ENCODE assay signal across 11 mouse cellular contexts in the genomic region with DNA sequence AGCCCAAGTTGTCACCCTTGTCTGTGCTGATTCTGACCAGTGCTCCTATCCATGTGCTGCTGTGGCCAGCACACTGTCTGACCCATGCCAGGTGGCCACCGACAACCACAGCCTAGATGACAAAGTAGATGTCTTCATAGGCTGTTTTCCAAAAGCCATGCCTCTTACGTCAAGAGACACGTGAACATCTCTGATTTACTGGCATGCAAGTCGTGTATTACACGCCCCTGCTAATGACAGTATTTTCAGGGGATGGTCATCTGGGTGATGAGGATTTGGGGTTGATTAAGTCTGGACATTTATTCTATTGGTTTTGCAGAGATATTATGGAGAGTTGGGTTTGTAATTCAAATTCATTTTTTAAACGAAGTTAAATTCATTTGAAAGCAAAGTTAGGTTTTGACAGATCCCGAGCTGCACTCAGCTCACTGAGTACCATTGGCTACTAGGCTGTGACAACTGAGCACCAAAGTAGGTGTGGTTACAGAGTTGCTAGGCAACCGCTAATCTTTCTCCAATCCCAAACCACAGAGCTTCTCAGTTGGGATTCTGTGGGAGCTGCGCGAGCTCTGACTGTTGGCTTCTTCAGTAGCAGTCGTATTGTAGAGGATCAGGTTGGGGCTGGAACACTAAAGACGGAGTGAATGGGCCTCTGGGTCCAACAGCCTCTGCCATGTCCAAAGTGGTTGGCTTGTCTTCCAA.
DNase-seq lines count a peak whose midpoint lies in the region; ATAC-seq and TF ChIP-seq lines count a peak whose summit lies in the region.
"Had no signal": no experiment of that assay in that cellular context is flagged by ENCODE, and none has a peak within 500 bp of the region (broad histone marks: within the 10 kb centered on the region; RNA-seq: fewer than 3 reads in every experiment).

No protein-coding gene starts in this region.

- H3K4me3 ChIP-seq in left cerebral cortex, adult 2 months, result 0 out of 2 replicates have a peak overlapping the region, but pooled peaks have one; percentile 9
- no peak overlapping the region for H3K4me3 ChIP-seq in embryonic facial prominence, embryonic 14.5 days (ENCODE audit: low read depth, low read length)
- H3K4me3 ChIP-seq in hindbrain, embryonic 15.5 days, result peak overlapping the region; percentile 28
- H3K4me3 ChIP-seq in midbrain, postnatal 0 days (ENCODE audit: low read depth, low read length), result peak overlapping the region; percentile 28; the same call in 1 of the 2 replicates
- no peak overlapping the region for H3K4me3 ChIP-seq in cerebellum, adult 2 months (replicated peaks; ENCODE audit: insufficient read depth, low read depth, low read length)
- H3K4me3 ChIP-seq: embryonic facial prominence, embryonic 15.5 days; heart, embryonic 13.5 days; megakaryocyte, embryonic 14.5 days had no signal

- peak; percentile 62; the same call in 1 of the 2 replicates for ATAC-seq in embryonic facial prominence, embryonic 14.5 days (ENCODE audit: low read depth)
- peak; percentile 92 for ATAC-seq in hindbrain, embryonic 15.5 days (ENCODE audit: low FRiP score, low read depth)
- peak; percentile 95 for ATAC-seq in midbrain, postnatal 0 days (ENCODE audit: low FRiP score)

- H3K27ac ChIP-seq in left cerebral cortex, adult 2 months, result no peak overlapping the region
- H3K27ac ChIP-seq in embryonic facial prominence, embryonic 14.5 days (replicated peaks; ENCODE audit: low read depth, low read length), result no peak overlapping the region
- H3K27ac ChIP-seq in hindbrain, embryonic 15.5 days (replicated peaks), result 0 out of 2 replicates have a peak overlapping the region, but pooled peaks have one; percentile 26
- peak overlapping the region; percentile 49; the same call in 1 of the 2 replicates for H3K27ac ChIP-seq in midbrain, postnatal 0 days (ENCODE audit: low read depth, low read length)
- no peak overlapping the region for H3K27ac ChIP-seq in cerebellum, adult 2 months (ENCODE audit: insufficient read depth, low read length)
- H3K27ac ChIP-seq: embryonic facial prominence, embryonic 15.5 days; heart, embryonic 13.5 days had no signal

- H3K4me2 ChIP-seq in embryonic facial prominence, embryonic 14.5 days (ENCODE audit: low read depth, low read length), result no peak overlapping the region
- peak overlapping the region; percentile 49 for H3K4me2 ChIP-seq in hindbrain, embryonic 15.5 days
- peak overlapping the region; percentile 47 for H3K4me2 ChIP-seq in midbrain, postnatal 0 days (ENCODE audit: low read depth, low read length, poor library complexity, severe bottlenecking)
- H3K4me2 ChIP-seq: embryonic facial prominence, embryonic 15.5 days; heart, embryonic 13.5 days had no signal

- WGBS in embryonic facial prominence, embryonic 14.5 days, result 44% methylated on average over 12 of the region's 12 CpGs
- WGBS in hindbrain, embryonic 15.5 days, result 45% methylated on average over 12 of the region's 12 CpGs
- 36% methylated on average over 12 of the region's 12 CpGs for WGBS in midbrain, postnatal 0 days
- WGBS in cerebellum, adult 2 months, result 34% methylated on average over 12 of the region's 12 CpGs

- H3K9me3 ChIP-seq in embryonic facial prominence, embryonic 14.5 days (ENCODE audit: control insufficient read depth, low read length), result no peaks in the 10 kb centered on the region
- H3K9me3 ChIP-seq in hindbrain, embryonic 15.5 days, result no peaks in the 10 kb centered on the region
- H3K9me3 ChIP-seq in midbrain, postnatal 0 days (ENCODE audit: low read length), result no peaks in the 10 kb centered on the region
- H3K9me3 ChIP-seq: embryonic facial prominence, embryonic 15.5 days; heart, embryonic 13.5 days had no signal

- TF ChIP-seq POLR2A in cerebellum, adult 2 months (IDR thresholded peaks at IDR 0.05; ENCODE audit: borderline replicate concordance, insufficient read depth, low read length), result no peak

- no peak overlapping the region for H3K9ac ChIP-seq in embryonic facial prominence, embryonic 14.5 days (ENCODE audit: low read depth, low read length)
- H3K9ac ChIP-seq in hindbrain, embryonic 15.5 days, result no peak overlapping the region
- 0 out of 2 replicates have a peak overlapping the region, but pooled peaks have one; percentile 51 for H3K9ac ChIP-seq in midbrain, postnatal 0 days (replicated peaks; ENCODE audit: low read length, poor library complexity, severe bottlenecking)
- H3K9ac ChIP-seq: embryonic facial prominence, embryonic 15.5 days; heart, embryonic 13.5 days had no signal

- no peaks in the 10 kb centered on the region for H3K27me3 ChIP-seq in embryonic facial prominence, embryonic 14.5 days (replicated peaks; ENCODE audit: control insufficient read depth, insufficient read depth, low read length)
- no peaks in the 10 kb centered on the region for H3K27me3 ChIP-seq in hindbrain, embryonic 15.5 days
- H3K27me3 ChIP-seq in midbrain, postnatal 0 days (ENCODE audit: insufficient read depth, low read length), result no peaks in the 10 kb centered on the region
- H3K27me3 ChIP-seq in cerebellum, adult 2 months (ENCODE audit: control insufficient read depth, insufficient read depth, low read length), result no peaks in the 10 kb centered on the region
- H3K27me3 ChIP-seq: embryonic facial prominence, embryonic 15.5 days; heart, embryonic 13.5 days had no signal

- no peak for TF ChIP-seq CTCF in left cerebral cortex, adult 2 months (IDR thresholded peaks at IDR 0.05)
- no peak for TF ChIP-seq CTCF in midbrain, postnatal 0 days (IDR thresholded peaks at IDR 0.05)
- TF ChIP-seq CTCF in cerebellum, adult 2 months (IDR thresholded peaks at IDR 0.05; ENCODE audit: borderline replicate concordance, insufficient read depth, low read depth, low read length), result no peak

- H3K36me3 ChIP-seq in embryonic facial prominence, embryonic 14.5 days (ENCODE audit: control insufficient read depth, insufficient read depth, low read length), result no peaks in the 10 kb centered on the region
- H3K36me3 ChIP-seq in hindbrain, embryonic 15.5 days, result no peaks in the 10 kb centered on the region
- H3K36me3 ChIP-seq in midbrain, postnatal 0 days (ENCODE audit: insufficient read depth, low read length), result no peaks in the 10 kb centered on the region
- H3K36me3 ChIP-seq: embryonic facial prominence, embryonic 15.5 days; heart, embryonic 13.5 days had no signal

- H3K4me1 ChIP-seq in embryonic facial prominence, embryonic 14.5 days (ENCODE audit: control insufficient read depth, insufficient read depth, low read length), result no peaks in the 10 kb centered on the region
- no peaks in the 10 kb centered on the region for H3K4me1 ChIP-seq in hindbrain, embryonic 15.5 days (replicated peaks)
- no peaks in the 10 kb centered on the region for H3K4me1 ChIP-seq in midbrain, postnatal 0 days (ENCODE audit: insufficient read depth, low read length)
- H3K4me1 ChIP-seq in cerebellum, adult 2 months (ENCODE audit: control insufficient read depth, insufficient read depth, low read length), result no peaks in the 10 kb centered on the region
- H3K4me1 ChIP-seq: embryonic facial prominence, embryonic 15.5 days; heart, embryonic 13.5 days; megakaryocyte, embryonic 14.5 days had no signal

- peak in 1 of 2 experiments; percentile 9 for DNase-seq in left cerebral cortex, adult 2 months (ENCODE audit: extremely low spot score in 1 of 2, low spot score in 2 of 2)
- DNase-seq in left cerebral cortex, postnatal 4 days, result no peak
- peak; percentile 45 for DNase-seq in embryonic facial prominence, embryonic 14.5 days (ENCODE audit: low spot score)
- DNase-seq in midbrain, postnatal 0 days (ENCODE audit: low spot score), result peak; percentile 80
- DNase-seq in adrenal gland, postnatal 36 days, result no peak
- DNase-seq in cerebellum, adult 2 months, result no peak
- DNase-seq in cerebellum, postnatal 25 days, result no peak

- intact Hi-C loops in left cerebral cortex, adult 2 months (cut with DNase I), result no loop called here
- intact Hi-C loops in left cerebral cortex, postnatal 4 days (cut with DNase I), result no loop called here

Comparison
In these comparisons a context has a peak if more than half of its experiments do, and no peak if none do; other contexts are left out.
1. DNase-seq: peak in embryonic facial prominence, embryonic 14.5 days (single experiment) and midbrain, postnatal 0 days (single experiment); none in left cerebral cortex, postnatal 4 days (single experiment), adrenal gland, postnatal 36 days (0 of 2), cerebellum, adult 2 months (0 of 2) and cerebellum, postnatal 25 days (0 of 2).
2. H3K27ac ChIP-seq: peak in hindbrain, embryonic 15.5 days (single experiment) and midbrain, postnatal 0 days (single experiment); none in left cerebral cortex, adult 2 months (single experiment), embryonic facial prominence, embryonic 14.5 days (single experiment) and cerebellum, adult 2 months (single experiment).
3. H3K4me3 ChIP-seq: peak in left cerebral cortex, adult 2 months (single experiment), hindbrain, embryonic 15.5 days (single experiment) and midbrain, postnatal 0 days (single experiment); none in embryonic facial prominence, embryonic 14.5 days (single experiment) and cerebellum, adult 2 months (single experiment).
4. Peak in every context shown above with its lines, with median percentiles within 50 percentile points of each other: ATAC-seq.